Mouse (Mus musculus) stomach, embryonic 14.5 days (tissue): ENCODE results near the gene Ercc5. TPM values are rescaled to one million over a fixed set of nuclear protein-coding genes. Genes with fewer than 3 reads are reported as not detected.

ENCODE experiments used
- ATAC-seq: fragments of 200-750 bp; cut with Nextera tagmentation; 2 replicates; pipeline ENCODE4 v1.8.0; 2017; ENCODE audit warnings: low read depth, moderate TSS enrichment; ENCODE audit not compliant: insufficient number of reproducible peaks, insufficient read depth, low FRiP score
- H3K27ac ChIP-seq: fragments of 300-500 bp; sonication (generic); 2 replicates; pipeline ENCODE4 v1.5.1; 2014; ENCODE audit warnings: mild to moderate bottlenecking, low read length, moderate library complexity, mixed read lengths
- H3K27me3 ChIP-seq: fragments of 300-500 bp; sonication (generic); 2 replicates; pipeline ENCODE4 v1.6.1; 2014; ENCODE audit warnings: low read length, control low read depth, mixed read lengths; ENCODE audit not compliant: control insufficient read depth, insufficient read depth
- H3K36me3 ChIP-seq: fragments of 300-500 bp; sonication (generic); 2 replicates; pipeline ENCODE4 v1.6.1; 2014; ENCODE audit warnings: mild to moderate bottlenecking, control low read depth, low read length, moderate library complexity, mixed read lengths; ENCODE audit not compliant: control insufficient read depth, insufficient read depth
- H3K4me1 ChIP-seq: fragments of 300-500 bp; sonication (generic); 2 replicates; pipeline ENCODE4 v1.6.1; 2014; ENCODE audit warnings: low read length, control low read depth, mixed read lengths; ENCODE audit not compliant: control insufficient read depth, insufficient read depth
- H3K4me2 ChIP-seq: fragments of 300-500 bp; sonication (generic); replicated peaks from 2 replicates; pipeline ENCODE4 v1.6.1; 2014; ENCODE audit warnings: low read depth, low read length, control low read depth
- H3K4me3 ChIP-seq: fragments of 300-500 bp; sonication (generic); 2 replicates; pipeline ENCODE4 v1.5.1; 2014; ENCODE audit warnings: low read depth, low read length, control low read depth
- H3K9ac ChIP-seq: fragments of 300-500 bp; sonication (generic); replicated peaks from 2 replicates; pipeline ENCODE4 v1.6.1; 2014; ENCODE audit warnings: low read depth, mild to moderate bottlenecking, control low read depth, low read length, moderate library complexity, mixed read lengths
- H3K9me3 ChIP-seq: fragments of 300-500 bp; sonication (generic); 2 replicates; pipeline ENCODE4 v1.6.1; 2016; ENCODE audit warnings: low read depth, low read length, control low read depth; ENCODE audit not compliant: control insufficient read depth
- WGBS: fragments of 180-500 bp; shearing (Covaris S2); extraction: QIAGEN DNeasy Blood & Tissue Kit; methylation state at CpG from one replicate; pipeline ENCODE4 v1.1.7; 2014; 5-methylcytosine and 5-hydroxymethylcytosine counted together
- polyA plus RNA-seq: library from polyadenylated mRNA; unstranded; fragments of >200 nt; fragmentation: Nextera tagmentation; extraction: Ambion mirVana; gene quantifications from 2 replicates; pipeline ENCODE4 v1.2.1, GENCODE M21; 2014

Gene Ercc5
- polyA plus RNA-seq, 1 experiment from 2014 or later = 24.6 TPM

DNA sequence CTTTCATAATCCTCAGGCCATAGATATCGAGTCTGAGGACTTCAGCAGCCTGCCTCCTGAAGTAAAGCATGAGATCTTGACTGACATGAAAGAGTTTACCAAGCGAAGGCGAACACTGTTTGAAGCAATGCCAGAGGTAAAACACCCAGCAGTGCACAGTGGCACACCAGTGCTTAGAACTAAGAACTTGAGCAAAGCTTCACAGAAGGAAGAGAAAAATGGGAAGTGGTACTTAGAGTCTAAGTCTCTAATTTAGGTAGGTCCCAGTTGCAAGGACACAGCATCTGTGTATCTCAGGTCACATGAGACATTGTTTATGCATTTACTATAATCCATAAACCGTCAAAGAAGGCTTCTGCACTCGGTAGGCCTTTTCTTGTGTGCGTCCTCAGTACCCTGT lies 14.3 kb downstream of the Ercc5 start:
- H3K4me3 ChIP-seq = no peak overlapping the region
- H3K27me3 ChIP-seq = no peaks in the 10 kb centered on the region
- H3K4me2 ChIP-seq = no peak overlapping the region
- H3K36me3 ChIP-seq = peaks cover 52% of the 10 kb centered on the region
- WGBS = 90% methylated on average over 6 of the region's 6 CpGs
- H3K27ac ChIP-seq = no peak overlapping the region
- H3K9me3 ChIP-seq = no peaks in the 10 kb centered on the region
- H3K9ac ChIP-seq = no peak overlapping the region
- no peaks in the 10 kb centered on the region for H3K4me1 ChIP-seq
- ATAC-seq = no peak

DNA sequence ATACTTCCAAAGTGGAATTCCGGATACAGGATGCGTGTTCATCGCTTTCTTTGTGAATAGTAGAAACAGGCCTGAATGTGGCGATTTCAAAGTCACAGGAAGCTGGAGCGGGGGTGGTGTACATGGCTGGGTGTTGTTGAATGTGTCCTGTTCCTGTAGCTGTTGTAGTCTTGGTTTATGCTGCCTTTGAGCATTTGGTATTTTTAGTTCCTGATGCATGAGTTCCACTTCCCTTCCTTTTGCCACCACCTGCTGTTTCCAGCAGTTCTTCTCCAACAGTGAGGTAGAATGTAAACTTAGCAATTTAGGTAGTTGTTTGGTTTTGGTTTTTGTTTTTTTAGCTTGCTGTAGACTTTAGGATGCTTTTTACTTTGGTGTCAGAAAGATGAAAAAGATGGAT lies 14.8 kb downstream of the Ercc5 start:
- H3K9me3 ChIP-seq = no peaks in the 10 kb centered on the region
- no peak overlapping the region for H3K4me3 ChIP-seq
- ATAC-seq = no peak
- peaks cover 57% of the 10 kb centered on the region for H3K36me3 ChIP-seq
- no peaks in the 10 kb centered on the region for H3K27me3 ChIP-seq
- 95% methylated on average over 5 of the region's 5 CpGs for WGBS
- no peak overlapping the region for H3K4me2 ChIP-seq
- no peak overlapping the region for H3K9ac ChIP-seq
- no peaks in the 10 kb centered on the region for H3K4me1 ChIP-seq
- H3K27ac ChIP-seq = no peak overlapping the region

DNA sequence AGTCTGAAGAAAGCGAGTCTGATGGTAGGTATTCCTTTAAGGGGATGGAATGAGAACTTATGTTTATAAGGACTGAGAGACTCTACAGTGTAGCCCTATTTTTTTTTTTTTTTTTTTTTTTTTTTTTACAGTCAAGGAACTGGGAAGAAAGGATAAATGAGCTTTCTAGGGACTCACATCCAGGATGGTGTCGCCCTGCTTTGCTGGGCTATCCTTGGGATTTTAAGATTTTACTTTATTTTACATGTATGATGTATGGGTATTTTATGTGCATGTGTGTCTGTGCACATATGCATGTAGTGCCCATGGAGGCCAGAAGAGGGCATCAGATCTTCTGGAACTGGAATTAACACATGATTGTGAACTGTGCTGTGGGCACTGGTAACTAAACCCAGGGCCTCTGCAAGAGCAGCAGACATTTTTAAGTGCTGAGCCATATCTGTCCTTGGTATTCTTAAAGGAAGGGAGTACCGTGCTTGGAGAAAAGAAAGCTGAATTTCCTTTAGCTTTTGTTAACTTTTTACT lies 20.4 kb downstream of the Ercc5 start:
- Histone ChIP-seq H3K36me3 (peaks cover 39% of the 10 kb centered on the region), H3K9ac (no peak overlapping the region), H3K4me2 (no peak overlapping the region), H3K27me3 (no peaks in the 10 kb centered on the region), H3K4me3 (no peak overlapping the region), H3K27ac (no peak overlapping the region), H3K4me1 (no peaks in the 10 kb centered on the region), H3K9me3 (peaks cover 12% of the 10 kb centered on the region; the same call in 1 of the 2 replicates)
- 94% methylated on average over 3 of the region's 3 CpGs for WGBS
- ATAC-seq = no peak

DNA sequence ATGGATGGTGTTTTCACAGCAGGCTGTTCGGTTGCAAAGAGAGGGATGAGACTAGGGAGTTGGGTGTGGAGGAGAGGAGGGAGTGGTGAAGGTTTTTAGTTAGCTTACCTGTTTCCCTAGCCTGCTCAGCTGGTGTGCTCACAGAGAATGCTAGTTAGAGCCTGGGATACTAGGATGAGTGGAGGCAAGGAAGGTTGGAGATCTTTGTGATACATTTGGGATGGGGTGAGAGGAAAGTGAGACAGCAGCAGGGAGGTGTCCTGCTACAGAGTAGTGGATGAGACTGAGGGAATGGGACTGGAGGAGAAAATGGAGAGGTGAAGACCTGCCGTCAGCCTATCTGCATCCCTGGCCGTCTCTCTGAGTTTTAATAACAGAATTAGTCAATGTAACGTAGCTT lies 25.1 kb downstream of the Ercc5 start:
- ATAC-seq = no peak
- H3K9me3 ChIP-seq = peaks cover 10% of the 10 kb centered on the region; the same call in 1 of the 2 replicates
- no peak overlapping the region for H3K27ac ChIP-seq
- H3K27me3 ChIP-seq = no peaks in the 10 kb centered on the region
- no peak overlapping the region for H3K4me2 ChIP-seq
- no peaks in the 10 kb centered on the region for H3K4me1 ChIP-seq
- H3K4me3 ChIP-seq = no peak overlapping the region
- peaks cover 48% of the 10 kb centered on the region for H3K36me3 ChIP-seq
- 93% methylated on average over 4 of the region's 4 CpGs for WGBS
- H3K9ac ChIP-seq = no peak overlapping the region

DNA sequence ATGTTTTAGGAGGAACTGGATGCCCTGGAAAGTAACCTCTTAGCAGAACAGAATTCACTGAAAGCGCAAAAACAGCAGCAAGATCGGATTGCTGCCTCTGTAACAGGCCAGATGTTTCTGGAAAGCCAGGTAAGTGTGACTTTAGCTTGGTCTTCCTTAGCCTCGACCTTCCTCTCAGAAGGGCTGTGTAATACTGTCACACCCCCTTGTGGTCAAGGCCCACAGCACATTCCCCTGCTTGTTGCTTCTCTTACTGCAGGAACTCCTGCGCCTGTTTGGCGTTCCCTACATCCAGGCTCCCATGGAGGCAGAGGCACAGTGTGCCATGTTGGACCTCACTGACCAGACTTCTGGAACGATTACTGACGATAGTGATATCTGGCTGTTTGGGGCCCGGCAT lies 26.4 kb downstream of the Ercc5 start:
- H3K9me3 ChIP-seq = peaks cover 6% of the 10 kb centered on the region; the same call in 1 of the 2 replicates

DNA sequence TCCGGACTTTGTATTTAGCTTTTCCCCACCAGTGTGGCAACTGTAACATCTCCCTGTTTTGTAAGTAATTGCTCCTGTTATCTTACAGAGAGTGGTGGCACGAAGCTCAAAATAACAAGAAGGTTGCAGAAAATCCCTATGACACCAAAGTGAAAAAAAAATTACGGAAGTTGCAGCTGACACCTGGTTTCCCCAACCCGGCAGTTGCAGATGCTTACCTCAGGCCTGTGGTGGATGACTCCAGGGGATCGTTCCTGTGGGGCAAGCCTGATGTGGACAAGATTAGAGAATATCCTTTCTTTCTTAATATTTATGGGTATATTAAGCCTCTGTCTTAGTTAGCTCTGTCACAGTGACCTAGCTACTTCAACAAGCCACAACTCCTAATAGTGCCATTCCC lies 30.5 kb downstream of the Ercc5 start:
- no peak overlapping the region for H3K9ac ChIP-seq
- no peaks in the 10 kb centered on the region for H3K9me3 ChIP-seq
- ATAC-seq = no peak
- no peak overlapping the region for H3K4me2 ChIP-seq
- H3K4me3 ChIP-seq = no peak overlapping the region
- H3K36me3 ChIP-seq = peaks cover 43% of the 10 kb centered on the region
- H3K4me1 ChIP-seq = no peaks in the 10 kb centered on the region
- H3K27ac ChIP-seq = no peak overlapping the region
- no peaks in the 10 kb centered on the region for H3K27me3 ChIP-seq
- 92% methylated on average over 5 of the region's 5 CpGs for WGBS

More for the DNA sequence above, 26.4 kb downstream of the Ercc5 start:
- Histone ChIP-seq H3K4me2 (no peak overlapping the region), H3K9ac (no peak overlapping the region), H3K27ac (no peak overlapping the region), H3K27me3 (no peaks in the 10 kb centered on the region), H3K4me3 (no peak overlapping the region), H3K4me1 (no peaks in the 10 kb centered on the region), H3K36me3 (peaks cover 50% of the 10 kb centered on the region)
- no peak for ATAC-seq
- 76% methylated on average over 8 of the region's 8 CpGs for WGBS

DNA sequence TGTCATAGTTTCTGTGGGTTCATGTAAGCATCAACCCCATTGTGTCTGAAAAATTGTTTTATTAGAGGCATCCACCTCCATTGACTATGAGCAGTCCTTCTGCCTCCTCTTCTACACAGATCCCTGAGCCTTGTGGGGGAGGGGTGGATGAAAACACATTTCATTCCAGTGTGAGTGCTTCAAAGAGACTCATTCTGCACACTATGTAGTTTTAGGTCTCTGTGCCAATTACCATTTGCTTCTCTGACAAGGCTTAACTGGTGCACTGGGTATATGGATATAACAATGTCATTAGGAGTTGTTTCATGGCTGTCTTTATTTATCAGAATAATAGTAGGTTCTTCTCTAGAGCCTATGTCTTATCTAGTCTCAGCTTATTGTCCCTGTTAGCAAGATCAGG lies 38.9 kb downstream of the Ercc5 start:
- ATAC-seq = no peak
- Histone ChIP-seq H3K9ac (no peak overlapping the region), H3K9me3 (no peaks in the 10 kb centered on the region), H3K4me3 (no peak overlapping the region), H3K27ac (no peak overlapping the region), H3K4me2 (no peak overlapping the region), H3K36me3 (peaks cover 3% of the 10 kb centered on the region), H3K4me1 (no peaks in the 10 kb centered on the region), H3K27me3 (no peaks in the 10 kb centered on the region)

DNA sequence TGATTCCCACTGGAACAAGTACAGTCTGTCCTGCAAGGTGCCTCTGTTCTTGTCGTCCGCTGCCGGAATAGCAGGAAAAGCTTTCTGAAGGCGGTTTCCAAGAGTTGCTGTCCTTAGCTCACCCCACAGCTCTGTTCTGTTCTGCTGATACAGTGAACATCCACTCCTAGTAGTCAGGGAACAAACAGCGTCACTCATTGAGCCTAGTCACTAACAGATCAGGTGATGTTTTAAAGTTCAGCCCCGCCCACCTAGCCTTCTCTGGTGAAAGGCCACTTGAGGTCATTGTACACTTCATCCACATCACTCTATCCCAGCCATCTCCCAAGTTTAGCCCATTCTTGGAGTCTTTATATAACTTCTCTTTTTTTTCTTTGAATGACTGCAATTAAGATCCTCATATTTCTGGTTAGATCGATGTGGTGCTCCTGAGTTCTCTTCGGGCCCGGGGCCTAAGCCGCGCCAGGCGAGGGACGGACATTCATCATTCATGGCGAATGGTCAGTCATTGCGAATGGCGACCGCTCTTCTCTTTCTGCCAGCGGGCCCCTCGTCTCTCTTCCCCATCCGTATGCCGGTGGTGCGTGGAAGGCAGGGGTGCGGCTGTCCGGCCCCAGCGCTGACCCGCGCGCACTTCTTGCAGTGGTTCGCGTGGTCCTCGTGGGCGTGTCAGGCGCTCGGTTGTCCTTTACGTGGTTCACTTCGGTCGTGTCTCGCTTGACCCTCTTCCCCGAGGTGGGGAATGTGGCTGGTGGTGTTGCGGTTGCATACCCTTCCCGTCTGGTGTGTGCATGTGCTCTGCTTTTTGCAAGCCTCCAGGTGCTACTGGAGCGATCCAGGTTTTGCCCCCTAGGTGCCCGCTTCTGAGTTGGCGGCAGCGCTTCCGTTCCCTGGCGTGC lies 51.0 kb downstream of the Ercc5 start:
- Histone ChIP-seq H3K4me1 (no peaks in the 10 kb centered on the region), H3K9ac (0 out of 2 replicates have a peak overlapping the region, but pooled peaks have one; percentile 21), H3K27me3 (no peaks in the 10 kb centered on the region), H3K9me3 (no peaks in the 10 kb centered on the region), H3K4me2 (peak overlapping the region; percentile 90), H3K4me3 (peak overlapping the region; percentile 38), H3K27ac (no peak overlapping the region), H3K36me3 (no peaks in the 10 kb centered on the region)
- 15% methylated on average over 47 of the region's 47 CpGs for WGBS
- peak; percentile 53; the same call in 1 of the 2 replicates for ATAC-seq
